Mouse (Mus musculus): Measurements from ENCODE around the gene Micu2.
"Not testable (repeated sequence)": the region's sequence is repeated elsewhere in the genome, so short reads cannot be mapped to it uniquely, and the experiment has no call there.

Micu2 gene

DNA sequence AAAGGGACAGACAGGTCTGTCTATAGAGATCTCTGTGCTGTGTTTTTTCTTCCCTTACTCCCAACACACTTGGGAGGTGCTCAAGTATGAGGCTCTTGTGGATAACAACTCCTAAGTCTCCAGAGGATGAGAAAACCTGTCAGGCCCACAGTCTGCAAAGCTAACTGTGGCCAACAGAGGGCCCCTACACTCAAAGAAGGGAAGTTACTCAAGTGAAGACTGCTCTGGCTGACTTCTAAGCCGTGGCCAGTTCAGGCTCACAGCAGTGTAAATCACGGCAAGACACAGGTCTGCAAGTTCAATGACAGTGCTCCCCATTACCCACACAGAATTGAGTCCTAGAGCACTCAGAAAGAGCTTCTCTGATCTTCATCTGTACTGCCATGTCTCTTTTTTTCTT is 48.0 kb downstream of the Micu2 start:
- no peak for DNase-seq

DNA sequence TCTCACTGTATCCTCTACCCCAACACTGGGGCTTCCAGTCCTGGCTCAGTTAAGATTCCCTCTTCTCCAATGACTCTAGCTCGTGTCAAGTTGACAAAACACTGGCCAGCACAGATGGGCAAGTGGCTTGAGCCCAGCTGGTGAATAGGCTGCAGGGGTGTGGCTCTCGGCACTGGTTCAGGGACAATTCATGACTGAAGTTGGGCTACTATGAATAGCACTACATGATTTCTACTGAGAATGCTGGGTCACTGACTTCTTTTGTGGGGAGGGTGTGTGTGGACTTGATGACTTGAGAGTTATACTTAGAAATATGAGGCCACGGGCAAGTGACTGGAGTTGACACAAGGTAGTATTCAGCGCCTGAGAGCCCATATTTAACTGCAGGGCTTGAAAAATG is 53.2 kb downstream of the Micu2 start:
- no peak for DNase-seq

DNA sequence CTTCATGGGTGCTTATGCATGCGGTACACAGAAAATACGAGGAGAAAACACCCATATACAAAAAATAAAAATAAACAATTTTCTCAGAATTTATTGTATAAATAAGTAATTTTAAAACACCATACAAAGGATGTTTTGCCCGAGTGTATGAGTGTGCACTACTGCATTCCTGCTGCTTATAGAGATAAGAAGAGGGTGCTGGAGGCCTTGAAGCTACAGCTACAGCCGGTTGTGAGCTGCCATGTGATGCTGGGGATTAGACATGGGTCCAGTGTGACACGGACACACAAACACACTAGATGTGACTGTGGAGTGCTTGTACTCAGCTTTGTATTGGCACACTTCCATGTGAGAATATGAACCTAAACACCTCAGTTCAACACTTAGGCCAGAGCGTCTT is 61.8 kb downstream of the Micu2 start:
- DNase-seq, result no peak

DNA sequence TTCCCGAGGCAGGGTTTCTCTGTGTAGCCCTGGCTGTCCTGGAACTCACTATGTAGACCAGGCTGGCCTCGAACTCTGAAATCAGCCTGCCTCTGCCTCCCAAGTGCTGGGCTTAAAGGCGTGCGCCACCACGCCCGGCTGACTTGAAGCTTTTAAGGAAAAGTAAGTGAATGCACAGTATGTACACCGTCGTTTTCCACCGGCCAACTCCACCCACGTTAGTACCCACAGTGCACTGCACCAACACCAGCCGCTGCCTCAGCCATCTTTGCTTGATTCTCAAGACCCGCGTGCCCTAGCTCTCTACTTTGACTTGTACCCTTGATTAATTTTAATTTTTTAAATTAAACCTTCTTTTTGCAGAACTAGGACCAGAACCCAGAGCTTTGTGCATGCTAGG is 64.4 kb downstream of the Micu2 start:
- no peak for DNase-seq

DNA sequence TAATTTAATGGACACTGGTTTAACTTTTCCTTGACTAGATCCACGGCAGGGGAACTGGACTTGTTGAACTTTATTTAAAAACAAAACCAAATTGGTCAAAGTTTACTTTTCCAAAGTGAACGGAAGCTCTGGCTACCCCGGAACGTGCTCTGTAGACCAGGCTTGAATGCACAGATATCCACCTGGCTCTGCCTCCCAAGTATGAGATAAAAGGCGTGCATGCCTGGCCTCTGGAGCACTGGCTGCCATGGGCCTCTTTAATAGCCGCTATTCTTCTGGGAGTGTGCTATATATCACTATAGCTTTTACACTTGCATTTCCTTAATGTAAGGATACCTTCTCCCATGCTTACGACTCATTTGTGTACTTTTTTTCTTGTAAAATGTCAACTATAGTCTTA is 65.5 kb downstream of the Micu2 start:
- no peak for DNase-seq

DNA sequence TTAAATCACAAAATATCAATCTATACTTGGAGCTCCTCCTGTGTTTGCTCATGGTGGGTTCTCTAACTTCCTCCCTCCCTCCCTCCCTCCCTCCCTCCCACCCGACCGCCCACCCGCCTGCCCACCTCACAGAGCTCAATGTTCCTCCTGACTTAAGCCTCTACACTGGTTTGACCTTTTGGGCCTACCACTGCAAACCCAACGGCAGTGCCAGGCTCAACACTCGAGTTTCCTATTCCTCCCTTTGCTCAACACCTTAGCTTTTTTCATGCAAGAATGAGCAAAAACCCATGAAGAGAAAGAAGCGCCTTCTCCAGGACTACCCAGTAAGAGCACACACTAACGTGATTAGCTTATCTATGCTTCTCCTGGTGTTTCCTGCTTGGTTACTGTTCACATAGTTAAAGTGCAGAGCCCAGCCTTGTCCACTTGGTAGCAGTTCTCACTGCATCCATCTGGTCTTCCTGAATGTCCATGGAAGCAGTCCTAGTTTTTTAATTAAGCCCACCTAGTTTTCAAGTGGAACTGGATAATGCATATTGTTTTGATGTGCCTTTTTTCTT is 66.1 kb downstream of the Micu2 start:
- DNase-seq, result no peak

DNA sequence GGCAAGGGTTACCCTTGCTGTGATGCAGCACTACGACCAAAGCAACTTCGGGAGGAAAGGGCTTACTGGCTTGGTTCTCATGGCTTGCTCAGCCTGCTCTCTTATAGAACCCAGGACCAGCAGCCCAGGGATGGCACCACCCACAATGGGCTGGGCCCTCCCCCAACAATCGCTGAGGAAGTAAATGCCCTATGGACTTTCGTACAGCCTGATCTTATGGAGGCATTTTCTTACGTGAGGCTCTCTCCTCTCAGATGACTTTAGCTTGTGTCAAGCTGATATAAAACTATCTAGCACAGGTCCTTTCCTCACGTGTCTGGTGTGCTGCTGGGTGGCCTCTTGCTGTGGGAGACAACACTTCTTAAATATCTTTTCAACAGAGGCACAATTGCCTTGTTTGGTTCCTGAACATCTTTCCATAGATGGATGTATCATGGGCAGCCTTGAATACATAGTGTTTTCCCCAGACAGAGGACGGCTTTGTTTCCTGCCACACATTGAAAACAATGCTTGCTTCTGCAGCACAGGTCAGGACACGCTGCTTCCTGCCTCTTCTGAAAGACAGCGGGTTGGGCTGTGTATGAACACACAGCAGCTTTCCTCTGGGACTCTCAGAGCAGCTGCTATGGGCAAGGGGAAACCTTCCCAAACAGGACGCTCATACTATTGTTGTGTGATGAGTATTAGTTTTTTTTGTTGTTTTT is 77.5 kb downstream of the Micu2 start:
- DNase-seq, result no peak

DNA sequence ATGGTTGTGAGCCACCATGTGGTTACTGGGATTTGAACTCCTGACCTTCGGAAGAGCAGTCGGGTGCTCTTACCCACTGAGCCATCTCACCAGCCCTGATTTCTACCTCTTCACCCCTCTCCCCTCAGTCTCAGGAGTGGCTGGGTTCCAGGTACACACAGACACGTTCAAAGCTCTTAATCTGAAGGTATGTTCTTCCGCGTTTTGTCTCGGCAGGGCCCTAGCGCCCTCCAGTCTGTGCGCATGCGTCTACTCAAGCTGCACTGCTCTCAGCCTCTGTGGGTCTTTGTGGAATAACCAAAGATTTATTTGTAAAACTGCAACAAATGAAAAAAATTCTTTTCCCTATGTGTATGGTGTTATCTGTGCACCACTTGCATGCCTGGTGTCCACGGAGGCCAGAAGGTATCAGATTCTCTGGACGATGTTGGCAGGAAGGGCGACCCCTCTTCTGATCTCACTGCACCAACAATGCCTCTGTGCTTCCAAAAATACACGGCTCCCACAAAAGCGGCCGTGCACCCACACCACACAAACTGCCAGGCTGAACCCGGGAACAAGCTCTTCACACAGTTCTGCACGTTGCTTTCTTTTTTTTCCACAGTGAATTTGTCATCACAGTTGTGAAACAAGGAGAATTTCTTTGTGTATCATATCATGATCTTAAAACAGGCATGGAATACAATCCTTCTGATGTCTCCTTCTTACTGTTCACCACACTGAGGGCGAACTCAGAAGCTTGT is 78.3 kb downstream of the Micu2 start:
- DNase-seq, result no peak

DNA sequence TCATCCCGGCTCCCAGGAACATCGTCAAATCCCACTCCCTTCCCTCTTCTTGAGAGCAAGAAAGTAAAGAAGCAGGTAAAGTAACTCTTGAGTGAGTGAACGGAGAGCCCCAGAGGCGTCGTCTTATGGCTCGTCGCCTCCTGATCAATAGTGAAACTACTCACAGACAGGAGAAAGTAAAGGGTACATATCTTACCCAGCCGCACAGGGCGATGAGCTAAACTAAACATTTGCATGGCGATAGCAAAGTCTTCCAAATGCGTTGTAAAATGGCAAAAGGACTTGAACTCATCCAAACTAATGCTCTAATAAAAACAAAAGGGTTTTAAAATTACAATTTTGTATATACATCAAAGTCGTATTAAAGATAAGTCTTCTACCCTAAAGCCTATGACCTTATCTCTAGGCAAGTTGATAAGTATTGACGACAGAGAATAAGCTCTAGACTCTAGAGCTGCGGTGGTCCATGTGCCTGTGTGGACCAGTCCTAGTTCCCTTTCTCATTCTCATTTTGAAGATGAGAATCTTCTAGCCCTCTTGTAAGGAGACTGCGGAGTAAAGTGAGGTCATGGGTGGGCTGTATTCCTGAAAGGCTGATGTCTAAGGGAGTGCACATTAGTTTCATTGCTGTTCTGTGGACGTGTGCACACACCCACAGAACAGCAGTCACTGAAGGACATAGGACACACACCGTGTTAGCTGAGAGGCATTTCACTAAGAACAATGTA is 79.8 kb downstream of the Micu2 start:
- DNase-seq, result no peak

DNA sequence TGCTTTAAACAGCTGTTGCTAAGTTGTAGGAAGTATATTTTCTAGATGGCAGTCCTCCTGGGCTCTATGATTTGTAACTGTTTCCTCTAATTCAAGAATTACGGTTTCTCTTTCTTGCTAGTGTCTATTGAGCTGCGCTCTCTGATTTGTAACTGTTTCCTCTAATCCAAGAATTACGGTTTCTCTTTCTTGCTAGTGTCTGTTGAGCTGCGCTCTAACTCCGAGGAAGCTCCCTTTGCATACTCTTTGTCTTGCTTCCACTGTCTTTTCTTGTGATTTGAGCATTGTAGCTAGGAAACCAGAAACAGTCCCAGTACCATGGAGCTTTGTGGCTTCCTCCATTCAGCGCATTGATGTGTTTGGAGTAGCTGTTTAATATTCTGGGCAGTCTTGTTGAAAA is 83.7 kb downstream of the Micu2 start:
- DNase-seq, result no peak

DNA sequence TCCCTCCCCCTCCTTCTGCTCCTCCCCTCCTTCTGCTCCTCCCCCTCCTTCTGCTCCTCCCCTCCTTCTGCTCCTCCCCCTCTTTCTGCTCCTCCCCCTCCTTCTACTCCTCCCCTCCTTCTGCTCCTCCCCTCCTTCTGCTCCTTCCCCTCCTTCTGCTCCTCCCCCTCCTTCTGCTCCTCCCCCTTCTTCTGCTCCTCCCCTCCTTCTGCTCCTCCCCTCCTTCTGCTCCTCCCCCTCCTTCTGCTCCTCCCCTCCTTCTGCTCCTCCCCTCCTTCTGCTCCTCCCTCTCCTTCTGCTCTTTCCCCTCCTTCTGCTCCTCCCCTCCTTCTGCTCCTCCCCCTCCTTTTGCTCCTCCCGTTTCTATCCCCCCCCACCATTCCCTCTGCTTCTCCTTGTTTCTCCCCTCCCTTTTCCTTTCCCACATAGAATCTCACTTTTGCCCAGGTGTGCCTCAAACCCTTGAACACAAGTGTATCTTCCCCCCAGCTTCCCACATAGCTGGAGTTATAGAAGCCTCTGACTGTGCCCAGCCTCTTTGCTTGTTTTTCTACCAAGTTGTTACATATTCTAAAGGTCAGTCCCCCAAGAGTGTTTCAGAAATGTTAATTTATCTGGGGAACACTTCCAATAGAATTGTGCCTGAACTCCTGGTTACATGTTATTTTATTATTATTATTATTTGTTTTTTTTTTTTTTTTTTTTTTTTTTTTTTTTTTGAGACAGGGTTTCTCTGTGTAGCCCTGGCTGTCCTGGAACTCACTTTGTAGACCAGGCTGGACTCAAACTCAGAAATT is 86.7 kb downstream of the Micu2 start:
- not testable (repeated sequence) for DNase-seq

DNA sequence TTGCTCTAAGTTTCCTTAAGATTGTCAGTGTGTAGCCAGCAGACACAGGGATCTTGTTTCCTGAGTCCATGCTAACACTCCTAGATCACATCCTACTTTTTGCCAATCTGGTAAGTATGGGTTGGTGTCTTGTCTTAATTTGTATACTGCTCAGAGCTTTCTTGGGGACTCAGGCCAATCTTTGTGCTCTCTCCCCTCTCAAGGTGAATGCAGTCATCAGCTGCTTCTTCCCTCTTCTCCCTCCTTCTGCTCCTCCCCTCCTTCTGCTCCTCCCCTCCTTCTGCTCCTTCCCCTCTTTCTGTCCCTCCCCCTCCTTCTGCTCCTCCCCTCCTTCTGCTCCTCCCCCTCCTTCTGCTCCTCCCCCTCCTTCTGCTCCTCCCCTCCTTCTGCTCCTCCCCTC is 87.3 kb downstream of the Micu2 start:
- not testable (repeated sequence) for DNase-seq

DNA sequence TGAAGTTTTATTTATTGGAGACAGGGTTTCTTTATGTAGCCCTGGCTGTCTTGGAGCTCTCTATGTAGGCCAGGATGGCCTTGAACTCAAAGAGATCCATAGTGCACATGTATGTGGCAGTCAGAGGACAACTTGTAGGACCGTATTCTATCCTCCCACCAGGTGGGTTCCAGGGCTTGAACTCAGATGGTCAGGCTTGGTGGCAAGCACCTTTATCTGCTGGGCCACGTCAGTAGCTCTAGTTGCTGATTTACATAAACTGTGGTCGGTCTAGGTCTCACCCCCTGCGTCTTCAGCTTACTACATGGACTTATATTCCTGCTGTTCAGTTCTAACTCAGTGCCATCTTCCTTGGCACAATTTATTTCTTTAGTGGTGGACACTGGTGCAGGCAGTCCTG is 87.7 kb downstream of the Micu2 start:
- DNase-seq, result no peak

DNA sequence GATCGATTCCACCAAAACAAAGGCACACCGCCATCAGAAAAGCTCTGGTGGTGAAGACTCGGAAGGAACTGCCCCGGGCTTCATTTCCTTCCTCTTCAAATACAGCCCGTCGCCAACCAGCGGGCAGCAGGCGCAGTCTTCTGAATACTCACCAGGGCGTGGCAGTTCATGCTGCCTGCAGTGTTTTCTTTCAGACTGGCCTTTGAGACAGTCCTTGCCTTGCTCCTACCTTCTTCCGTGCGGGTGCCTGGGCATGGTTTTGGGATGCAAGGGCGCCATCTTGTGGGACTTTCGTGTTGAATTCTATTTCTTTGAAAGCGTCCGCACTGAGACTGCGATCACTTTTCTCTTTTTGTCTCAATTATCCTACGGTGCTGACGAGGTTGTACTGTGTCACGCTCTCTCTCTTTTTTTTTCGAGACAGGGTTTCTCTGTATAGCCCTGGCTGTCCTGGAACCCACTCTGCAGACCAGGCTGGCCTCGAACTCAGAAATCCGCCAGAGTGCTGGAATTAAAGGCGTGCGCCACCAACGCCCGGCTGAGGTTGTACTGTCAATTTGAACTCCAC is 88.5 kb downstream of the Micu2 start:
- DNase-seq, result peak; percentile 89

DNA sequence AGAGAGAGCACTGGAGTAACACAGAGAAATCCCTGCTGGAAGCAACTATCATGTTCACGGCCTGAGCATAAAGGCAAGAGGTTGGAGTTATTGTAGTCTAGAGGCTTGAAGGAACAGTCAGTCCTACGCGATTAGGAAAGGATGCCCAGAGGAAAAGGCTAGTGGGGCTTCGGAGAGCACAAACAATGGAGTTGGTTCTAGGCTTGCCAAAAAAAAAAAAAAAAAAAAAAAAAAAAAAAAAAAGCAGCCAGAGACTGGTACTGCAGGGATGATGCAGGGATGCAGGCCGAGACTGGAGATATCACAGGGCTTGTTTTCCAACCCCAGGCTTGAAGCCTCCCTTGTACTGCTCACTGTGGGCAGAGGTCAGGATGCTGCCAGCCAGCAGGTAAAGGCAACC is 89.8 kb downstream of the Micu2 start:
- DNase-seq, result peak; percentile 5

DNA sequence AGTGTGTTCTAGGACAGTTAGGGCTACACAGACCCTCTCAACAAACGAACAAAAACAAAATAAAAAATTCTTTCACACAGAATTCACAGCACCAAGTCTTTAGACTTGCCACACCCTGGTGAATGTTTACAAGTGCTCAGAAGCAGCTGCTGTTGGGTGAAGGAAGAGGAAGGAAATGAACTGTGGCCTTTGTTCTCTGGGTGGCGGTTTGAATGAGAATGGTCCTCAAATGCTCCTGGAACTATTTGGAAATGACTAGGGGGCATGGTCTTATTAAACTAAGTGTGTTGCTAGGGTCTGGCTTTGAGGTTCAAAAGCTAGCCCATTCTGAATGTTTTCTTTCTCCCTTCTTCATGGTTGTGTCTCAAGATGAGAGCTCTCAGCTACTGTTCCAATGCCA is 90.6 kb downstream of the Micu2 start:
- DNase-seq, result peak; percentile 63

DNA sequence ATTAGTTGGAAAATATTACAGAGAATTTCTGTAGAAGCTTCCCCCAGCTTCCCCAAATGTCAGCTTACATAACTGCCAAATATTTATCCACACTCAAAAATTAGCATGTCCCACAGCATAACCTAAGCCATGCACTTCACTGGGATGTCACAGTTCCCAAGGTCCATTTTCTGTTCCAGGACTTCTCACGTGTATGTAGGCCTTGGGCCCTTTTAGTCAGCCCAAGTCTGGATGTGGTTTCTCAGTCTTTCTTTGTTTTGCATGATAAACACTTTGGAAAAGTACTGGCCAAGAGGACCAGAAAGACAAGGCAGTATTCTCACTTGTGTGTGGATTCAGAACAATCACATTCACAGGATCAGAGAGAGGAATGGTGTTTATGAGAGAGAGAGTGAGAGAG is 97.1 kb downstream of the Micu2 start:
- no peak for DNase-seq

DNA sequence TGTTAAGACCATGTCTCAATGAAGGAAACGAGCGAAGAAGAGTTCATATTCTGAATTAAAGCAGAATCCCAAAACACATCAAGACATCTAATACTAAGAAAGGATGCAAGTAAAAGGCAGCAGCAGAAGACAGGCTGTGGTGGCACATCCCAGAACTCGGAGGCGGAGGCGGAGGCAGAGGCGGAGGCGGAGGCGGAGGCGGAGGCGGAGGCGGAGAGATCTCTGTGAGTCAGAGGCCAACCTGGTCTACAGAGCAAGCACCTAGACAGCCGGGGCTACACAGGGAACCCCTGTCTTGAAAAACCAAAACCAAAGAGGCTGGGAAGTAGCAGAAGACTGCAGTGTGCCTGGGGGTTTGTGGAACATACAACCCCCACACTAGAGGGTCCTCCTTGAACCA is 102.2 kb downstream of the Micu2 start:
- DNase-seq, result no peak

DNA sequence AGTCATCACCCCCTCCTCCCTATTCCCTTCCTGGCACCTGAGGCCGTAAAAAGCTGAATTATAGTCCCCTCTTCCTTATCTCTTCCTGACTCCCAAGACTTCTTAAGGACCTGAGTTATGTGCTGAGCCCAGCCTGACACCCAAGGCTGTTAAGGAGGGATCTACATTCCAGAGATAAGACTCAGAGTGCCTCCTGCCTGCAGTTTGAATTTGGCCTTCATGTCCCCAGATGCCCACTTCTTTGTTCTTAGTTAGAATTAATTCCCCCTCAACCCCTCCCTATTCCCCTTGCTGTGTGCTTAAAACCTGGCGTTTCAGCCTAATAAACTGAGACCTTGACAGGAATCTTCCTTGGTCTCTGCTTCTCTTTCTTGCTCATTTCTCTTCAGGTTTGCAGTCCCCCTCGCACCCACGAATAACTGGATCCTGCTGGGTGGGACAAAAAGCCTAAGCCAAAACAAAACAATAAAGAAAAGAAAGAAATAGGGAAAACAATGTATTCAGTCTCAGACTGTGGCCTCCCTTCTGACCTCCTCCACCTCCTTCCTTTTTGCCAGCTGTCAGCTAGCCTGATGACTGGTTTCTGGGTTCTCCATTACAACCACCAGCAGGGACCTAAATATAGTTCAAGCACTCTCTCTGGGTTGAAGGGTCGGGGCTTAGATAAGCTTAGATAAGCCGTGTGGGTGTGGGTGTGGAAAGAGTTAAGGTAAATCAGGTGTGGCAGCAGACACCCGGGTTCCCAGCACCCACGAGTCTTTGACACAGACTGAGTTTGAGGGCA is 102.8 kb downstream of the Micu2 start:
- not testable (repeated sequence) for DNase-seq

DNA sequence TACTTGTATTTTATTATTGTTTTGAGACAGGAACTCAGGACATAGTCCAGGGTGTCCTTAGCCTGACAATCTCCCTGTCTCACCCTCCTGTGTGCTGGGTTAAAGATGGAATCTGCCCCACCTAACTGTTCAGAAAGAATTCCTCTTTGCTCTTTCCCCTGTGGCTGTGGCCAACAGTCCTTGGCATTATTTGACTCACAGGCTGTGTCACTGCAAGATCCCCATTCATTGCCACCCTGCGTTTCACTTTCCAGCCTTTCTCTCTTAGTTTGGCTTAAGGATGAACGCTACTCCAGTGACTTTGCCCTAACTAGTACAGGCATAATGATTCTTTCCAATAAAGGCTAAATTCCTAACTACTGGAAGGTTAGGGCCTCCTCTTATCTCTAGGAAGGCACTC is 104.7 kb downstream of the Micu2 start:
- no peak for DNase-seq

DNA sequence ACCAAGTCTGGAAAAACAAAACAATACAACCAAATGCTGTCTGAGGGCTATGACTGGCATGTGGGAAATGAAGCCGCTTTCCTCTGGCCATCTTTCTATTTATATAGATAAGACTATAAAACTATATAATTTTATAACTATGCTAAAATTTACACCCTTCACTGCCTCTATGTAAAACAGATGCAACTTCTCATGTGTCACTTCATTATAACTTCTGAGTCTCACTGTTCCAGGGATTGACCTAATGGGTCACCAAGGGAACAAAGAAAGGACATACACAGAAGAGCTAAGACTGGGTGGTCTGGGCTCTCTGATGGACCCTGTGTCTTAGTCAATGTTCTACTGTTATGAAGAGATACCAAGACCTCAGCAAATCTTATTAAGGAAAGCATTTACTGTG is 106.1 kb downstream of the Micu2 start:
- no peak for DNase-seq

Data from thymus, postnatal 25 days (tissue).